Mouse (Mus musculus) C2C12 (cell line): ENCODE measurements around the gene Gm49369. TPM values are rescaled to one million over a fixed set of nuclear protein-coding genes. Genes with fewer than 3 reads are reported as not detected.

Experiments used
- H3K27me3 ChIP-seq: one replicate; pipeline ENCODE4 v1.6.1; 2011; ENCODE audit not compliant: control insufficient read depth, insufficient read depth, insufficient read length
- H3K36me3 ChIP-seq: one replicate; pipeline ENCODE4 v1.6.1; 2011; ENCODE audit not compliant: control insufficient read depth, insufficient read depth
- H3K4me3 ChIP-seq: one replicate; pipeline ENCODE4 v1.5.1; 2011; ENCODE audit warnings: mild to moderate bottlenecking, control low read depth; ENCODE audit not compliant: poor library complexity, insufficient read depth, severe bottlenecking
- H3K79me2 ChIP-seq: one replicate; pipeline ENCODE4 v1.6.1; 2011; ENCODE audit not compliant: control insufficient read depth, insufficient read depth
- H3K79me3 ChIP-seq: one replicate; pipeline ENCODE4 v1.6.1; 2011; ENCODE audit warnings: low read depth, control low read depth
- H3ac ChIP-seq: one replicate; pipeline ENCODE3; 2011; ENCODE audit warnings: low read depth; ENCODE audit not compliant: control insufficient read depth, insufficient read length
- CEBPB ChIP-seq: IDR thresholded peaks from one replicate; pipeline ENCODE4 v1.6.1; 2011; ENCODE audit warnings: low read depth, mild to moderate bottlenecking, control low read depth, moderate library complexity
- CTCF ChIP-seq: IDR thresholded peaks from one replicate; pipeline ENCODE4 v1.5.1; 2011; ENCODE audit not compliant: control insufficient read depth, insufficient read depth, insufficient read length
- FOSL1 ChIP-seq: IDR thresholded peaks from one replicate; pipeline ENCODE4 v1.8.0; 2011; ENCODE audit warnings: mild to moderate bottlenecking, low read length; ENCODE audit not compliant: poor library complexity, insufficient read depth, severe bottlenecking
- MAX ChIP-seq: IDR thresholded peaks from one replicate; pipeline ENCODE4 v1.6.1; 2011; ENCODE audit warnings: mild to moderate bottlenecking, control low read depth
- MYOD1 ChIP-seq: IDR thresholded peaks from one replicate; pipeline ENCODE4 v1.6.1; 2011; ENCODE audit warnings: low read depth; ENCODE audit not compliant: control insufficient read depth, insufficient read length
- MYOG ChIP-seq: IDR thresholded peaks from one replicate; pipeline ENCODE4 v1.6.1; 2011; ENCODE audit not compliant: control insufficient read depth, insufficient read length; ENCODE audit errors: extremely low read depth
- USF1 ChIP-seq: IDR thresholded peaks from one replicate; pipeline ENCODE4 v1.6.1; 2011; ENCODE audit warnings: low read depth, mild to moderate bottlenecking, control low read depth, moderate library complexity
- long read RNA-seq, 2 experiments: library from polyadenylated mRNA; unstranded; transcript quantifications; one replicate each; pipeline ENCODE4 v2.0.0; 2019 to 2020
- polyA plus RNA-seq: library from polyadenylated mRNA; unstranded; fragments of >200 nt; fragmentation: generic; extraction: Trizol; gene quantifications from one replicate; pipeline ENCODE4 v1.2.1, GENCODE M21; 2012; ENCODE audit warnings: missing spikeins

Gm49369 gene
- not detected for polyA plus RNA-seq
- long read RNA-seq, experiment 1, partial matches to known transcripts = 0 of 1 reads
- long read RNA-seq, experiment 1, other reads (novel, unspliced or antisense) = 1 of 1 reads
- long read RNA-seq, experiment 2 = 0 reads

DNA sequence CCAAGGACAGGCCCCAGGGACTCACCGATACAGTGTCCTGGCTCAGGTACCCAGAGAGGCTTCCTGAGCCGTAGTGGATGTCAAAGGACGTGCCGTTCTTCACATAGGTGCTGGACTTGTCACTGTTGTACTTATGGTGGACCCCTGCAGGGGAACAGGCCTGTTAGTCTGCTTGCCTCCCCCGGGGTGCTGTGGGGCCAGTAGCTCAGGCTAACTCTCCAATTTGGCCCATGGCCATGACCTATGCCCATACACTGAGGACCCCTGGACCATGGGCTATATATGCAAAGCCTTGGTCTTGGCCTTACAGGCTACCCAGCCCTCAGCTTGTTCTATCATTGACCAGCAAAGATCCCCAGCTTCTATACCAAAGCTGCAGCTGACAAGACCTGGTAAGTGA is at the start of gene Gm49369:
Gene Gm49369 (minus strand): TSS at position 101 of the 400 bp plus-strand sequence.
- Histone ChIP-seq H3K36me3 (peaks cover 69% of the 10 kb centered on the region), H3K79me3 (peaks cover 18% of the 10 kb centered on the region), H3ac (no peak within 1 kb of the TSS), H3K4me3 (no peak within 1 kb of the TSS), H3K27me3 (no peaks in the 10 kb centered on the region), H3K79me2 (peaks cover 31% of the 10 kb centered on the region)
- TF ChIP-seq MAX = no peak
- TF ChIP-seq MYOG = no peak
- no peak for TF ChIP-seq FOSL1
- no peak for TF ChIP-seq CTCF
- no peak for TF ChIP-seq USF1
- no peak for TF ChIP-seq CEBPB
- no peak for TF ChIP-seq MYOD1

DNA sequence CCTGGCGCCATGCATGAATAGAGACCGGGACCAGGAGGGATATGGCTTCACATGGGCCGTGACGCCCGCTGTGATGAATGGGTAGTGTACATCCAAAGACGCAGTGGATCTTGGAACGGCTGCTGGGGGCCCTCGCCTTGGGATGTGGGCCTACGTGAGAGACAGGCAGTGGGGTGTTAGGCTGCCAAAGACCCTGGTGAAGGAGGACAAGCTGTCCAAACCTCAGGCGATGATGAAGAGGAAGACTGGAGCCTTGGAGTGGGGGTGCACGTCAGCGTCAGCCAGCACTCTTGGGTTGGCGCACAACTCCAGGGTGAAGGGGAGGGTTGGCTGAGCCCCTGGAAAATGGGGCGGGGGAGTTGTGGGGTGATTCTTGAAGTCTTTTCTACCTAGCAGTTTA is 48.6 kb upstream of the Gm49369 start:
- Histone ChIP-seq H3K36me3 (no peaks in the 10 kb centered on the region), H3K79me2 (no peaks in the 10 kb centered on the region), H3ac (no peak overlapping the region), H3K79me3 (no peaks in the 10 kb centered on the region), H3K27me3 (no peaks in the 10 kb centered on the region), H3K4me3 (no peak overlapping the region)
- TF ChIP-seq FOSL1 (no peak), USF1 (no peak), MAX (no peak), MYOD1 (no peak), MYOG (no peak), CEBPB (no peak), CTCF (no peak)

DNA sequence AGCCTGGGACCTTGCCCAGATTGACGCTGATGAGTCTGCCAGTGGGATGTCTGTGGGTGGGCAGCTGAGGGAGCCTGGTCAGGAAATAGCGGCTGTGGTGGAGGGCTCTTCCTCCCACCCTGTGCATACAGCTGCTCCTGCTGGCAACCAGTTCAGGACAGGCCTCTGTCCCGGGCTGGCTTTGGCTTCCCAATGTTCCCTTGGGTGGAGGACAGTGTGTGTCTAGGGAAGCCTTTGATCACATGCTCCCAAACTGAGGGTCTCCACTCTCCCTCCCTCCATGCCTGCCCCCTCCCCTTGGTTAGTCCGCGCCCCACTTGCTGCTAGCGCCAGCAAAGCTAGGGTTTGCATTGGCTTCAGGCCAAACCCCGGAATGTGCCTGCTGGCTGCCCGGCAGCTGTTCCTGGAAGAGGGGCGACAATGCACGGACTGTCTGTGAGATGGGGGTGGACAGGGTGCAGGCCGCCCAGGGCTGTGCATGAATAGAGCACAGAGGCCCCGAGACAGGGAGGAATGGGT is 47.8 kb upstream of the Gm49369 start:
- no peak for TF ChIP-seq FOSL1
- TF ChIP-seq MYOD1 = peak; percentile 82
- Histone ChIP-seq H3K27me3 (no peaks in the 10 kb centered on the region), H3K4me3 (no peak overlapping the region), H3K36me3 (no peaks in the 10 kb centered on the region), H3K79me2 (no peaks in the 10 kb centered on the region), H3ac (no peak overlapping the region), H3K79me3 (no peaks in the 10 kb centered on the region)

DNA sequence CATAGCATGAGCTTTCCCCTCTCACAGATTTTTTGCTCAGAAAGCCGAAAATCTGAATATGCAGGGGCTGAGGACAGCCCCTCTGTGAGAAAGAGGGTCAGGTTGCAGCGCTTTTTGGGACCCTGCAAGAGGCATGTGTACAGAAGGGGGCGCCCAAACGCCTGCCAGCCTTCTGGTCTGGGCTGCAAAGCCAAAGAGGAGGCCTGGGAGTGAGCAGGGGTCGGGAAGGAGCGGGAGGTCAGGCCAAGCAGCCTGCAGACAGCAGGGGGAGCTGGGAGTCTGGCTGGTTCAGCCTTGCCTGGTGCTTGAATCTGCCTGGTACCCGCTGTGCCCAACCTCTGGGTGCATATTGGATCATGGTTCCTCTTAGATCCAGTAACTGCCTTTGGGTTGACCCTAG is 45.7 kb upstream of the Gm49369 start:
- no peaks in the 10 kb centered on the region for H3K36me3 ChIP-seq
- no peaks in the 10 kb centered on the region for H3K27me3 ChIP-seq
- no peak overlapping the region for H3K4me3 ChIP-seq
- no peaks in the 10 kb centered on the region for H3K79me3 ChIP-seq
- TF ChIP-seq CEBPB = no peak
- peak; percentile 86 for TF ChIP-seq CTCF
- no peaks in the 10 kb centered on the region for H3K79me2 ChIP-seq
- no peak overlapping the region for H3ac ChIP-seq

DNA sequence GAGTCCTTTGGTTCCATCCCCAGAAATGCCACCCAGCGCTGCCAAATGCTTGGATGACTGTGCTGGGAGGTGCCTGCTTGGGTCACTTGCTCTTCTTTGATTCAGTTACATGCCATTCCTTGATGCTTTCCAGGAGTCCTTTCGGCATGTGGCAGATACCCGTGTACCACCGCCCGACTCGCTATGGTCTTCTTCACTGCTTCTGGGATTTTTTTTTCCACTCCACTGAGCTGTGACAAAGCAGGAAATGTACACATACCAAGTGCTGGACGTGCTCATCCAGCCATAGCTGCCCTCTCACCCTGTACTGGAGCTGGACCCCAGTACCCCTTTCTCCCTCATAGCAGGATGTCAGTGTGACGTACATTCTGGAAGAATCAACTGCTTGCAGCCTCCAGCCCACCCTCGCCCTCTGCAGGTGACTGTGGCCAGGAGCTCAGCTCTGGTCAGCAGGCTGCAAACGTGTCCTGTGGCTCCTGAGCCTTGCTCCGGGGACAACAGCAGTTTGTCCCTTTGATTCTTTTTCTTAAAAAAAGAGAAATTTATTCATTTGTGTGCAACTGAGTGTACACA is 43.3 kb upstream of the Gm49369 start:
- TF ChIP-seq FOSL1 (no peak), CTCF (no peak), MYOD1 (no peak), CEBPB (no peak), USF1 (no peak), MYOG (no peak), MAX (no peak)
- H3K79me3 ChIP-seq = no peaks in the 10 kb centered on the region
- H3K36me3 ChIP-seq = no peaks in the 10 kb centered on the region
- no peaks in the 10 kb centered on the region for H3K79me2 ChIP-seq
- H3ac ChIP-seq = no peak overlapping the region
- H3K27me3 ChIP-seq = no peaks in the 10 kb centered on the region
- H3K4me3 ChIP-seq = no peak overlapping the region

DNA sequence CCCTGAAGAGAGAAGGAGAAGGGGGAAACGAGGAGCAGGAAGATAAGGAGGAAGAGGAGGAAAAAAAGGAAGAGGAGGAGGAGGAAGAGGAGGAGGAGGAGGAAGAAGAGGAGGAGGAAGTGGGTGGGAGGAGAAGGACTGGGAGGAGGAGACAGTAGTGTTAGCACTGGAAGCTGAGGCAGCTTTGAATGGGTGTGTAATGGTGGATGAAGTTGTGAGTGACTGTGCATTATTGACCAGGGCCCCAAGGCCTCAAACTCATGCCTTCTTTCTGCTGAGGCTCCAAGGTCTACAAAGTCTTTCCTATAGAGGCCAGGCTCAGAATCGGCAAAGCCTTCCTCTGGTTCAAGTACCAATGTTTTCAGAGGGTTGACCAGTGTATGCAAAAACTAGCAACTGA is 39.4 kb upstream of the Gm49369 start:
- no peak overlapping the region for H3ac ChIP-seq
- no peaks in the 10 kb centered on the region for H3K36me3 ChIP-seq
- no peaks in the 10 kb centered on the region for H3K79me3 ChIP-seq
- TF ChIP-seq MAX = no peak
- TF ChIP-seq CEBPB = no peak
- no peak for TF ChIP-seq MYOD1
- TF ChIP-seq CTCF = no peak
- TF ChIP-seq FOSL1 = no peak
- no peak for TF ChIP-seq USF1
- no peak for TF ChIP-seq MYOG
- H3K27me3 ChIP-seq = no peaks in the 10 kb centered on the region
- no peak overlapping the region for H3K4me3 ChIP-seq
- no peaks in the 10 kb centered on the region for H3K79me2 ChIP-seq
